25 mouse cellular contexts compared by ENCODE assay signal in genomic region chr17:47056476-47056875, GRCm38 (mm10).
"Had no signal": no experiment of that assay in that cellular context is flagged by ENCODE, and none has a peak within 500 bp of the region (broad histone marks: within the 10 kb centered on the region; RNA-seq: fewer than 3 reads in every experiment).

No protein-coding gene starts in this region.

- DNase-seq: gastrocnemius, postnatal 14 days; gastrocnemius, postnatal 36 days; heart, adult 18-20 months; heart, postnatal 14 days; heart, postnatal 36 days; kidney, adult 18-20 months; kidney, adult 8-10 months; kidney, postnatal 10 days; kidney, postnatal 25 days; kidney, postnatal 4 days; liver had no signal

- H3K27me3 ChIP-seq: heart, embryonic 13.5 days; heart, embryonic 15.5 days; hindbrain, embryonic 12.5 days; intestine, embryonic 15.5 days; limb, embryonic 12.5 days had no signal

- H3K27ac ChIP-seq: heart, embryonic 10.5 days; heart, embryonic 13.5 days; heart, embryonic 15.5 days; hindbrain, embryonic 12.5 days; hindbrain, embryonic 14.5 days; intestine, embryonic 15.5 days; layer of hippocampus, adult 2 months; left cerebral cortex, adult 2 months; limb, embryonic 10.5 days; limb, embryonic 12.5 days had no signal

- H3K4me2 ChIP-seq: heart, embryonic 13.5 days; heart, embryonic 15.5 days; hindbrain, embryonic 12.5 days; hindbrain, embryonic 14.5 days; intestine, embryonic 15.5 days; limb, embryonic 12.5 days; liver, embryonic 11.5 days had no signal

- H3K4me3 ChIP-seq: heart, embryonic 10.5 days; heart, embryonic 13.5 days; heart, embryonic 15.5 days; hindbrain, embryonic 12.5 days; intestine, embryonic 15.5 days; layer of hippocampus, adult 2 months; left cerebral cortex, adult 2 months; limb, embryonic 10.5 days; limb, embryonic 12.5 days had no signal

- ATAC-seq: hindbrain, embryonic 16.5 days; inflammation-experienced regulatory T-cells, adult 6 months; intestine, embryonic 15.5 days; intestine, postnatal 0 days had no signal

- H3K4me1 ChIP-seq: hindbrain, embryonic 12.5 days; limb, embryonic 10.5 days; limb, embryonic 12.5 days had no signal

- H3K36me3 ChIP-seq: heart, embryonic 10.5 days; heart, embryonic 13.5 days; heart, embryonic 15.5 days; hindbrain, embryonic 12.5 days; intestine, embryonic 15.5 days; limb, embryonic 10.5 days; limb, embryonic 12.5 days had no signal

- H3K9me3 ChIP-seq: heart, embryonic 15.5 days; intestine, embryonic 15.5 days; limb, embryonic 10.5 days had no signal

- H3K9ac ChIP-seq: heart, embryonic 13.5 days; heart, embryonic 15.5 days; hindbrain, embryonic 12.5 days; hindbrain, embryonic 14.5 days; intestine, embryonic 15.5 days; limb, embryonic 12.5 days had no signal
